Mouse (Mus musculus) kidney, adult 11 months (tissue): ENCODE results near the gene Rad51c.
A peak's percentile ranks its signal among the peaks of the same experiment; 100 is the strongest.
"Not testable (repeated sequence)": the region's sequence is repeated elsewhere in the genome, so short reads cannot be mapped to it uniquely, and the experiment has no call there.

ENCODE experiments used
- DNase-seq: peaks from one replicate; pipeline ENCODE4 v3.0.0; 2022

Rad51c gene

GRCm38 (mm10) chr11:87431813-87432212, 27.1 kb upstream of the Rad51c start:
- not testable (repeated sequence) for DNase-seq

DNA sequence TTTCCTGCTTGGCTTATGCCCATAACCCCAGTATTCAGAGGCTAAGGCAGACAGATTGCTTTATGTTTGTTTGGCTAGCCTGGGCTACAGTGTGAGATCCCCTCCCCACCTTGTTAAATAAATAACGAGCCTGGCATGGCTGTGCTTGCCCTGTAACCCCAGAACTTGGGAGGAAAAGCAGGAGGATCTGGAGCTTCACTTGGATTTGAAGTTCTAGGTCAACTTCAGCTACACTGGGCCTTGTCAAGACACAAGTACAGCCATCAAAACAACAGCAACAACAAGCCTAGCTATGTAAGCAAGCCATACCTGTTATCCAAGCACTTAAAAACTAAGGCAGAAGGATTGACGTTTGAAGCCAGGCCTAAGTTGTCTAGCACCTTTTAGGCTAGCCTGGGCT, 25.6 kb upstream of the Rad51c start:
- DNase-seq, result no peak

GRCm38 (mm10) chr11:87429363-87429762, 24.6 kb upstream of the Rad51c start:
- no peak for DNase-seq

GRCm38 (mm10) chr11:87428051-87428673, 23.4 kb upstream of the Rad51c start:
- DNase-seq, result no peak

DNA sequence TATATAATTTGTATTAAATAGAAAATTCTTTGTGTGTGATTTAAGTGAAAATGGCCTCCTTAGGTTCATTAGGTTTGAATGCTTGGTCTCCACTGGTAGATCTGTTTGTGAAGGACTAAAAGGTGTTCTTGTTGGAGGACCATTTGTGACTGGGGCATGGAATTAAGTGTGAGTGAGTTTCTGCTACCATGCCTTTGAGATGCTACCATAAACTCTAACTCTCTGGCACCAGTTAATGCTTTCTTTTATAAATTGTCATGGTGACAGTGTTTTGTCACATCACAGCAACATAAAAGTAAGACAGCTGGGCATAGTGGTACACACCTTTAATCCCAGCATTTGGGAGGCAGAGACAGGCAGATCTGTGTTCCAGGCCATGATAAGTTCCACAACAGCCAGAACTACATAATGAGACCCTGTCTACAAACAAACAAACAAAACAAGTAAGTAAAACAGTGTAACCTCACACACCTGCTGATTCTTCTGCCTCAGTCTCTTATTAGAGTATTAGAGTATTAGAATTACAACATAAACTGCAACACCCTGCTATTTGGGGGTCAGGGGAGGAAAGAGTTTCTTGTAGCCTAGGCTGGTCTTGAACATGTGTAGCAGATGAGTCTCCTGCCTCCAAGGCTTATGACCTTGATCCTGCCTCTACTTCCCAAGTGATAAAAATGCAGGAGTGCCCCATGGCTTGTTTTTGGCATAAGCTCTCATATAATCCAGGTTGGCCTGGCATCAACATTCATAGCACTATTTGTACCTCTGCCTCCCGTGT, 22.7 kb upstream of the Rad51c start:
- DNase-seq, result no peak

GRCm38 (mm10) chr11:87426450-87427250, 21.9 kb upstream of the Rad51c start:
- DNase-seq, result peak; percentile 94

DNA sequence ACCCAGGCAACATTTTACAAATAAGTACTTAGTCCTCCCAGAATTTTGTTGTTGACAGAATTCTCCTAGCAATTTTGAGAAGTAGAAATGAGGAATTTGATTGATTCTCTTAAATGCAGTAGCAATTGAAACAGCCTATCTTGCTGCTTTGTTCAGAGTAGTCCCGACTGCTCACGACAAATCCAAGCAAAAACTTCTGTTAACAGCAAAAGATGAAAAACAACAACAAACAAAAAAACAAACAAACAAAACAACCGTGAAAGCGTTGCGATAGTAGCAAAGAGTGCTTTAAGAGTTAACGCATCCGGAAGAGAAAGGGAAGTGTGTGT, 21.3 kb upstream of the Rad51c start:
- DNase-seq, result no peak

DNA sequence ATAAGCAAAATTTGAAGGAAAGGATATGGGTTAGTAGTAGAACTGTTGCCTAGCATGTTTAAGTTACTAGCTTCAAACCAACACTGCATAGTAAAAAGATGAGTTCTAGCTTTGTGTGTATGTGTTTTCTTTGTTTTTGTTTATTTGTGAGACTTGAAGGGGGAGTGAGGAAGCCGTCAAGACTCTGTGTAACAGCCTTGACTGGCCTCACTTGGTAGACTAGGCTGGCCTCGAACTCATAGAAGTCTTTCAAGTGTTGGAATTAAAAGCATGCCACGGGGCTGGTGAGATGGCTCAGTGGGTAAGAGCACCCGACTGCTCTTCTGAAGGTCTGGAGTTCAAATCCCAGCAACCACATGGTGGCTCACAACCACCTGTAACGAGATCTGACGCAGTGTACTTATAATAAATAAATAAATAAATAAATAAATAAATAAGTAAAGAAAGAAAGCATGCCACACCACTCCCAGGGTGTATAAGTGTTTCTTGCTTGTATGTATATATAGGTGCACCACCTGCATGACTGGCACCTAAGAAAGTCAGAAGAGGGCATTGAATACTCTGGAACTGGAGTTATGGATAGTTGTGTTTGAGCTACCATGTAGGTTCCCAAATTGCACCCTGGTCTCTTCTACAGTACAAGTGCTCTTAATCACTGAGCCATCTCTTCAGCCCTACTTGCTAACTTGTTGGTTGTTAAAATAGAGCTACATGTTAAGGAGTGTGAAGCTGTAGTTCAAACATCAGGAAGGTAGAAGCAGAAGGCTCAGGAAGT, 19.0 kb upstream of the Rad51c start:
- peak; percentile 17 for DNase-seq

GRCm38 (mm10) chr11:87422511-87423340, 18.0 kb upstream of the Rad51c start:
- peak; percentile 95 for DNase-seq

DNA sequence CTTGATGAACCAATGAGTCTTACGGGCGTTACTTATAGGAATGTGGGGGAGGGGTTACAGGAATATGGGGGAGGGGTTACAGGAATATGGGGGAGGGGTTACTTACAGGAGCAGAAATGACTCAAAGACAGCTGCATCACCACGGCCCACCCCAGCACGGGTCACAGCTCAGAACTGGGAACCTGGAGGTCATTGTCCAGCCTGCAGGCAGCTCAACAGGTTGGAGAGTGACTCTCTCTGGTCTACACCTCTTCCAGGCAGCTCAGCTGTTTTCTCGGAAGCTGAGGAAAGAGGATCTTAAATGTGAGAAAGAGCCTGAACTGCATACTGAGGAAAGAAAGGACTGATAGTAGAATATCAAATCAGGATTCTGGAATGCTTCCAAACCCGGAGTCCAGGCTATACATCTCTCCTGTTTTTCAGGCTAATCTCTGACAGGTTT, 17.0 kb upstream of the Rad51c start:
- peak; percentile 38 for DNase-seq

GRCm38 (mm10) chr11:87420861-87421260, 16.1 kb upstream of the Rad51c start:
- DNase-seq, result no peak

GRCm38 (mm10) chr11:87416120-87416519, 11.4 kb upstream of the Rad51c start:
- DNase-seq, result no peak

- DNase-seq, result not testable (repeated sequence)
These were observed 8.7 kb upstream of the Rad51c start for GRCm38 (mm10) chr11:87413412-87413811.

GRCm38 (mm10) chr11:87404111-87404853, 472 bp downstream of the Rad51c start:
- peak; percentile 93 for DNase-seq

- no peak for DNase-seq
These were observed 6.4 kb downstream of the Rad51c start for GRCm38 (mm10) chr11:87398402-87398801.

GRCm38 (mm10) chr11:87393855-87394254, 10.9 kb downstream of the Rad51c start:
- no peak for DNase-seq

DNA sequence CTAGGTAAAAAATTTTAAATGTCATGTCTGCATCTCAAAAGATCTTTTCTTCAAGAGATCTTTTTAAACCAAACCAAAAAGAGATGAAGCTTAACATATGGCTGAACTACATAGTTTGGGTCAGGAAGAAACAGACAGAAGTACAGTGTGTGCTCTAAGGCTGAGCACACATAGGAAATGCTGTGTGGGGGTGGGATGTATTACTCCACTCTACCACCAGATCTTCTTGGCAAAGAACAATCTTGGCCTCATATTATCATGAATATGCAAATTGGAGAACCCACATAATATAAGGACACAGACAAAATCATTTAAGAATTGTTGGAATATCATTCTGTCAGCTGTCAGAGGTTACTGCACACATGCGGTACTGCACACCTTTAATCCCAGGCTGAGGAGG, 19.1 kb downstream of the Rad51c start:
- no peak for DNase-seq

- no peak for DNase-seq
These were observed 20.2 kb downstream of the Rad51c start for GRCm38 (mm10) chr11:87384551-87384950.

GRCm38 (mm10) chr11:87367865-87368580, 36.7 kb downstream of the Rad51c start:
- DNase-seq, result no peak

DNA sequence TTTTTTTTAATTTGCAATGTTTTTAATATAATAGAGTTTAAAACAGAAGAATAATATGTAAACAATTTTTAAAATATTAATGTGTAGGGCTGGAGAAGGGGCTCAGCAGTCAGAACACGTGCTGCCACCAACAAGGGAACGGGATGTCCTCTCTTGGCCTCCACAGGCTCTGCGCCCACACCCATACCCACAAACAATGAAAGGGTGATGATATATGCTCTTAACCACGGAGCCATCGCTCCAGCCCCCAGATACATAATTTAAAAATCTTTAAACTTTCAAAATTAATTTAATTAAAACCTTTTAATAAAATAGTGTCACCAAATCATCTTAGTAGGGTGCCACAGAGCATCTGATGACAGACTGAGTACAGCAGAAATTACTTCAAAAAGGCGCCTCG, 37.7 kb downstream of the Rad51c start:
- DNase-seq, result no peak

DNA sequence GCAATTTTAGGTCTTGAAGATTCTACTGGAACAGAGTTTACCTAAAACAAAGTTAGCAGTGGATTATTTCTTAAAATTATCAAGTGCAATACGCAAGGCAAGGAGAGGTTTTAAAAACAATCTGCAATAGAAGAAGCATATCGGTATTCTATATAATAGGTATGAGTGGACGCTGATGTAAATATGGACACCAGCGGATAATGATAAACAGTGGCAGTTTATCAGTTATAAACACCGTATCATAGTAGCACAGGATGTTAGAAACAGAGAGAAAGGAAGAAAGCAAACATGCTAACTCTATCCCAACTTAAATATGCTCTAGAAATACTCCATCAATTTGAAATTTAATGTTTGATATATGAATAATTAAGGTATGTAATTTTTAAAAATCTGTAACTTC, 39.6 kb downstream of the Rad51c start:
- no peak for DNase-seq
